Mouse (Mus musculus) ZHBTc4 (cell line): ENCODE results near the gene Arnt2.

ENCODE experiments used
- DNase-seq: peaks from one replicate; pipeline ENCODE4 v3.0.0-alpha.2; 2011; ENCODE audit warnings: low read depth, low spot score

Arnt2 gene

GRCm38 (mm10) chr7:84287226-84287587 is 122.8 kb downstream of the Arnt2 start:
- no peak for DNase-seq

GRCm38 (mm10) chr7:84286526-84287225 is 123.3 kb downstream of the Arnt2 start:
- DNase-seq: no peak

GRCm38 (mm10) chr7:84285790-84286189 is 124.2 kb downstream of the Arnt2 start:
- no peak for DNase-seq

- DNase-seq: no peak
Observed at GRCm38 (mm10) chr7:84284974-84285373, 125.0 kb downstream of the Arnt2 start.

DNA sequence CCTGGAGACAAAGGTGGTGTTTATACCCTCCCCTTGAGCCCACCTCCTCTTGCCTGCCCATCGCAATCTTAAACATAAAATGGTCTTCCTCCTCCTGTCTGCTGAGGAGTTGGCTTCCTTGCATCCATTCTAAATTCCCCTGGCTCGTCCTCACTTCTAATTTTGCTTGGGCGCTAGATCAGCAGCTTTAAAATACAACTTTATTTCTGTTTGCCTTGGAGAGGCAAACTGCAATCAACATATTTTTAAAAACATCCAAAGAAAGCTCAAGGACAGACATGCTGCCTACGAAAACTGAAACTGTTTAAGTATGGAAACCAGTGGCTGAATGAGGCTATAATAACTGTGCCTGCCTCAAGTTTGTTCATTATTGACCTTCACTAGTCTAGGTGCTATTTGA is 127.7 kb downstream of the Arnt2 start:
- DNase-seq: no peak

DNA sequence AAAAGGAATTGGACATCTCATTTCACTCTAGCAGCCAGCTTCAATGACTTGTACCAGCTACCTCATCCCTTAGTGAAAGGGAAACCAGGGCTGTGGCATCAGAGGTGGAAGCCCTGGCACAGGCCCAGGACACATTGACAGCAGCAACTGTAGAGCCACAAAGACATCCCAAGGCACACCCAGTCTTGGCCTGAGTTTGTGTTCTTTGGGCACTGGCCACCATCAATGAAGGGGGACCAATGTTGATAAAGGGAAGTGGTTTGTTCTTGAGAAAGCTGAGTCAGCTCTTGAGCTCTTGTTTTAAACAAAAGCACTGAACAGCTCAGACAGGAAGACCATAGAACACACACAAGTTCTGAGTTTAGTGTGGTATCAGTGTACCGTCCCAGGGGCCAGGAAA is 130.7 kb downstream of the Arnt2 start:
- no peak for DNase-seq

- DNase-seq: no peak
Observed at GRCm38 (mm10) chr7:84275312-84275711, 134.7 kb downstream of the Arnt2 start.

DNA sequence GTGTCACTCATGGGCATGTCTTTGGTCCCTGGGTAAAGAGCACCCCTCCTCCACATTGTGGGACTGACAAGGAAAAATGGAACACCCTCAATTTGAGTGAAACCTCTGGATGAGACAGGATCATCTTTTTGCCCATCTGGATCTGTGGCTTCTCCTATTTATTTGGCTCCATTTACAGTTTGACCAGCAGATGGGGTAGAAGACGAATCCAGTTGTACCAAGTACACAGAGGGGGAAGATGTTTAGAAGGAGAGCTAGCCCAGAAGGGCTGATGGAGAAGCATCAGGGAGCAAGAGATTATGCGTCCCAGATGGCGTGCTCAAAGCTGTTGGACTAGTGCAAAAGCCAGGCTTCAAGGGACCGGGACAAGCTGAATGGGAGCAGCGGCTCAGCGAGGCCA is 136.0 kb downstream of the Arnt2 start:
- no peak for DNase-seq

DNA sequence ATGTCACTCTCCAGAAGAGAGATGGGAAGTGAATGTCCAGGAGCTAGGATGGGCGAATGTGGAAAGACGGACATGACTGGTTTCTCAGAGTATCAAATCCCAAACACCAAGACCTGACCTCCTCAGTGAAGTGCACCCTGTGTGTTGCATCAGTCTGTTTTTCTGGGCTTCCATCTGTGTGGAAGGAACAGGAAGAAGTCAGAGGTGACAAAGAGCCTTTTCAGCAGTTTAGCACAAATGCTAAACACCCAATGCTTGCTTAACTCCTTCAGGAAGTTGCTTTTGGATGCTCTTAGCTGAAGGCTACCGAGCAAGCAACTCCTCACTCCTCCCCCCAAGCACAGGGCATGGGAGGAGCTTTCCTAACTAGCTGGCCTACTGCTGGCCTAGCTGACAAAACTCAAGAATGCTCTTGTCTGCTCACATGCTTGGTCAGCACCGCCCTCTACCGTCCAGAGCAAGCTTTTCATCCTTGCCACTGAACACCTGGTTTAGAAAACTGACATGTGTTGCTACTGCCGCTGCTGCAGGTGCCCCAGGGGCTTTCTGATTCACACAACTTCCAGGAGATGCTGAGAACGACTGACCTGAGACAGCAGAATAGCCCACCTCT is 137.7 kb downstream of the Arnt2 start:
- DNase-seq: peak; percentile 95

- no peak for DNase-seq
Observed at GRCm38 (mm10) chr7:84271429-84271828, 138.5 kb downstream of the Arnt2 start.

DNA sequence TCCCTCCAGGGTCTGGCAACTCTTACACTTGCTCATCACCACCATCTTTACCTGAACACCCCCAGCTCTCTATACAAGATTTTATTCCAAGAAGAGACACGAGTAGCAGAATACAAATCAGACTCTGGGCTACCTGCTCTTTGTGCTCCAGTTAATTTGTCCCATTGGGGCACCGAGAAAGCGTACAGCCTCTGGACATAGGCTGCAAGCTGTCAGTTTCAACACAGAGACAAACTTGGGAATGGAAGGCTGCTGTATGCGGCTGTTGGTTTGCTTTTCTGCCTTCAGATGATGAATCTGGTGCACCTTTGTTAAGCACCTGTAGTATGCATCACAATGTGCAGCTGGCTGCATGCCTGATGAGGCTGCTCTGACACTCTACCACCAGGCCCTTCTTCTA is 146.5 kb downstream of the Arnt2 start:
- peak; percentile 34 for DNase-seq

DNA sequence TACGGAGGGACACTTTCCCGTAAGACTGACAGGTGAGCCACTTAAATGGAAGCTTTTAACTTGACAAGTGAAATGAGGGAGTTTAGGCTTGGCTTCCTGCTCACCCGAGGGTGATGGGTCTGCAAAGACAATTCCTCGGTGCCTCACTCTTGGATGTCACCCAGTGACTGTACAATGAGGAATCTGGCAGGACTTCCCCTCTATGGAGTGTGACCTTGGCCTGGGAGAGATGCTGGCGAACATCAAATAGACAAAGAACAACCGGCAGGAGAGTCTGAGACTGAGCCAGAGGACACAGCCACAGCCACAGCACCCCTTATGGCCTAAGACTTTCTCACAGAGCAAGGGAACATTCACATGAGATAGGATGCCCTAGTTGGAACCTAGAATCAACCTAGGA is 148.6 kb downstream of the Arnt2 start:
- DNase-seq: peak; percentile 56

DNA sequence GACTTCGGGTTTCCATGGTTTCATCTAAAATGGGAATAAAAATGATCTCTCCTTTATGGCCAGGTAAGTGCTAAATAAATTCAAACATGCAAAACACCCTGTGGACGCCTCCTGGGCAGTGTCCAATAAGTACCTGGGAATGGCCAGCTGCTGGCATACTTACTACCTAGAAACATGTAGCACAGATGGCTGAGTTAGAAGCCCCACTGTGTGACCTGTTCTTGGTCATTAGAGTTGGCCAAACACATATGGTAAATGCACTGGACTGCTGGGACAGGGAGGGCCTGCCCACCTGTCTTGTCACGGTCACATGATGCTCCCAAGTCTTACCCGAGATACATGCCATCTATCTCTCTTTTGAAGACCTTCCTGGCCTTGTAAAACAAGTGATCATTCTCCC is 149.6 kb downstream of the Arnt2 start:
- no peak for DNase-seq

- DNase-seq: no peak
Observed at GRCm38 (mm10) chr7:84259309-84259985, 150.5 kb downstream of the Arnt2 start.

GRCm38 (mm10) chr7:84256661-84257060 is 153.3 kb downstream of the Arnt2 start:
- DNase-seq: no peak

GRCm38 (mm10) chr7:84256245-84256644 is 153.7 kb downstream of the Arnt2 start:
- DNase-seq: no peak

DNA sequence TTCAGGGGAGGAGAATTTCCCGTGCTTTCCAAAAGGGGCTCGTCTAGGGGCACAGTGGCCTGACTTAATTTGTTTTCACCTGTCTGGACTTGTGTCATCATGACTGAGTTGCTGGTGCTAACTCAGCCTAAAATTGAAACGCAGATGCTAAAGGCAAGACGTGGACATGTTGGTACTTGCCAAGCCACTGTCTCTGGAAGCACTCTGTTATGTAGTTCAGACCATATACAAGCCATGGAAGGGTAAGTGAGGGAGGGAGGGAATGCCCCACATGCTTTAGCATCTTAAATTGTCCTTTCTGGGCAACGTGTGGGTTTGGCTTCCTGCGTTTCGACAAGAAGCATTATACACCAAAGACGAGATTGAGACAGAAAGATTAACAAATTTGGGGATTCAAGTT is 155.1 kb downstream of the Arnt2 start:
- DNase-seq: no peak

DNA sequence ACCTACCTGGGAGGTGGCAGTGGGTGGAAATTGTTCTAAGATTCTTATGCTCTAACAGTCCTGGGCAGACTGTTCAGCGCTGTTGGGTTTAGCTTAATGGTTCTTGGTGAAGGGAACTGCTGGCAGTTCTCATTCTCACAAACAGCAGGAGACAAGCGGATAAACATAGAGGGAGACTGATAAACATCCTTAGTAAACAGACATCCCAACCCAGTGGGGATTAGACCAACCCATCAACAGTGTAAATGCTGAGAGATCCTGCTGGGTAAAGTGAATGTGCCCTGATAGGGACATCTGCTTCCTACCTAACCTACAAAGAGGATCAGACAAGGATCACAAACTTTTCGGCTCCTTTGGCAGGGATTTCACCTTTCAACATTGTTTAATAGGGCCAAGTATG is 155.7 kb downstream of the Arnt2 start:
- no peak for DNase-seq

- DNase-seq: no peak
Observed at GRCm38 (mm10) chr7:84251667-84252066, 158.3 kb downstream of the Arnt2 start.

DNA sequence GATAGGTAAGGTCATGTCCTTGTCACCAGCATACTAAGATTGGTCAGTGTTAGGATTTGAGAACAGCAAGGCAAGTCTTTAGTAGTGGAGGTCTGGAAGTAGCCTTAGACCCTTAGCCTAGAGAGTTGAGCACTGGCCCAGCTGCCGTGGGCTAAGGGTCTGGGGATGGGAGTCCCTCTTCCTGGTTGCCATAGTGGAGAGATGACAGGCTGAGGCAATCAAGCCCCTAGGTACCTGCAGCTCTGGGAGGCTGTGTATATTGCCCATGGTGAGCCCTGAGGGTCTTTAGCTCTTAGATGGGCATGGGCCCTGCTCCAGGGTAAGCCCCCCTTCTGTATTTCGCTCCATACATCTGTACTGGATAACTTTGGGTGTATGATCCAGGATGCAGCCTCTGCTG is 159.2 kb downstream of the Arnt2 start:
- no peak for DNase-seq

- DNase-seq: no peak
Observed at GRCm38 (mm10) chr7:84249951-84250350, 160.0 kb downstream of the Arnt2 start.

DNA sequence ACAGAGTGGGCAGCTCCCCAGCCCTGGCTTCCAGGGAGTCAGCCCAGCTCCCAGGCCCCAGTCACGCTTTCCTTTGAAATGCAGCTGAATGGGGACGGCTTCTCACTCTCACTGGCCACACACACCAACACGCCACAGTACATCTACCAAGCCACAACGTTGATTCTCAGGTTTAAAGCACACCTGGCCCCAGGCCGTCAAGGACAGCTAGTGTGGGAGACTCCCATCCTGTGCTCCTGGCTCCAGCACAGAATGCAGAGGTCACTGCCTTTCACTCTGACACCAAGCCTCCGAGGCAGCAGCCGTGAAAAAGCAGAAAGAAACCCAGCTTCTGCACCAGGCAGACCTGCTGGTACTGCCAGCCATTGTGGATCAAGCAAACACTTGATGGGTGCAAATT is 160.6 kb downstream of the Arnt2 start:
- peak; percentile 36 for DNase-seq
